Mouse (Mus musculus): ENCODE measurements at regions not wholly inside any gene's neighbourhood (a gene's known extent, or its start where the extent isn't known, plus 50 kb on each side); places are given as distances from the start of the nearest gene placed in this dataset.
"Not testable (repeated sequence)": the region's sequence is repeated elsewhere in the genome, so short reads cannot be mapped to it uniquely, and the experiment has no call there.

DNA sequence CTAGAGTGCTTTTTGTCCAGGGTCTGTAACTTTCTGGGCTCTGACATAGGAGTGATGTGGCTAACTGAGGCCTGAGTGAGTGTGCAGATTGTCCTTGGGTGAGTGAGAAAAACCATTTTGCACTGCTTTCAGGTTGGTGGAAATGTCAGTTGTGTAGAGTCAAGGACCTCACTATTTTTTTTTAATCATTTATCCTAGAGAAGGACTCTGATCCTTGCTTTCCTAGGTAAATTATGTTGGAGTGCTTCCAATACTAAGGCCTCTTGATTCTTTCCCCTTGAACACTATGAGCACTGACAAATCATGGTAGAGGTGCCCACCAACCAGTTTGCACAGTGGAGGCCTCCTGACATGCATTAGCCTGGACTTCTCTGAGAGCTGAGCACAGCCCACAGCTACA lies 233.6 kb downstream of the Utp18 start:
- DNase-seq, result not testable (repeated sequence)
